Mouse (Mus musculus) gastrocnemius, adult 8-10 months (tissue): Measurements from ENCODE around the gene Tprn. TPM values are rescaled to one million over a fixed set of nuclear protein-coding genes. Genes with fewer than 3 reads are reported as not detected.

Experiments used
- DNase-seq, 2 experiments: peaks; one replicate each; pipeline ENCODE4 v3.0.0; 2022; ENCODE audit warnings: low spot score in 2 of 2
- total RNA-seq, 4 experiments: library from RNA; stranded (reverse); gene quantifications; 2 replicates each; pipeline ENCODE4 v1.2.4; 2022

Gene Tprn
- 1 to 10 TPM; 2.0 to 5.3 (median 2.6) TPM for total RNA-seq

- DNase-seq = peak; percentile 89 to 92
Measured at GRCm38 (mm10) chr2:25262291-25262767, at the start of gene Tprn. Gene Tprn (plus strand): TSS chr2:25262618.

GRCm38 (mm10) chr2:25213266-25213865, 49.1 kb upstream of the Tprn start:
- DNase-seq = no peak

- DNase-seq = no peak
Measured at GRCm38 (mm10) chr2:25214444-25214843, 48.0 kb upstream of the Tprn start, which contains the start of gene Stpg3. Gene Stpg3 (minus strand): TSS chr2:25214637.

GRCm38 (mm10) chr2:25217666-25218065, 44.8 kb upstream of the Tprn start:
- DNase-seq = no peak

DNA sequence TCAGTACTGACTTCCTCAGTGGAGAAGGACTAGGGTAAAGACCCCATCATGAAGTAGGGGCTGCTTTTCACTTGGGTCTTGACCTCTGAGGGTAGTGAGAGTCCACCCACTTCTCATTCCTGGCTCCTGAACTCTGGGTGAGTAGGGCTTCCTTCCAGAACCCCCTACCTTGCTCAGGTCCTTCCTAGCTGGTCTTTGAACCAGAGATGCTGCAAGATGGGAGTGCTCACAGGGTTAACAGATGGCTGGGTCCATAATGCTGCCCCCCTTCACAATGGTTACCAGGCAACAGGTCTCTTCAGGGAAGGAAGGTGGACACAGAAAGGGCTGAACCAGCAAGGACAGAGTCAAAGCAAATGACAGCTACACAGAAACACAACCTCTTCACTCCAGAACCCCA, 44.0 kb upstream of the Tprn start, which contains the start of gene Fam166a:
Gene Fam166a (plus strand): TSS at position 301 of the 400 bp plus-strand sequence.
- no peak for DNase-seq

- no peak for DNase-seq
Measured at GRCm38 (mm10) chr2:25221331-25221772, 41.1 kb upstream of the Tprn start.

- DNase-seq = peak; percentile 80 to 87
Measured at GRCm38 (mm10) chr2:25223681-25224491, 38.5 kb upstream of the Tprn start.

GRCm38 (mm10) chr2:25224492-25224765, 38.0 kb upstream of the Tprn start, which contains the start of gene Tubb4b:
Gene Tubb4b (minus strand): TSS chr2:25224702.
- no peak for DNase-seq

DNA sequence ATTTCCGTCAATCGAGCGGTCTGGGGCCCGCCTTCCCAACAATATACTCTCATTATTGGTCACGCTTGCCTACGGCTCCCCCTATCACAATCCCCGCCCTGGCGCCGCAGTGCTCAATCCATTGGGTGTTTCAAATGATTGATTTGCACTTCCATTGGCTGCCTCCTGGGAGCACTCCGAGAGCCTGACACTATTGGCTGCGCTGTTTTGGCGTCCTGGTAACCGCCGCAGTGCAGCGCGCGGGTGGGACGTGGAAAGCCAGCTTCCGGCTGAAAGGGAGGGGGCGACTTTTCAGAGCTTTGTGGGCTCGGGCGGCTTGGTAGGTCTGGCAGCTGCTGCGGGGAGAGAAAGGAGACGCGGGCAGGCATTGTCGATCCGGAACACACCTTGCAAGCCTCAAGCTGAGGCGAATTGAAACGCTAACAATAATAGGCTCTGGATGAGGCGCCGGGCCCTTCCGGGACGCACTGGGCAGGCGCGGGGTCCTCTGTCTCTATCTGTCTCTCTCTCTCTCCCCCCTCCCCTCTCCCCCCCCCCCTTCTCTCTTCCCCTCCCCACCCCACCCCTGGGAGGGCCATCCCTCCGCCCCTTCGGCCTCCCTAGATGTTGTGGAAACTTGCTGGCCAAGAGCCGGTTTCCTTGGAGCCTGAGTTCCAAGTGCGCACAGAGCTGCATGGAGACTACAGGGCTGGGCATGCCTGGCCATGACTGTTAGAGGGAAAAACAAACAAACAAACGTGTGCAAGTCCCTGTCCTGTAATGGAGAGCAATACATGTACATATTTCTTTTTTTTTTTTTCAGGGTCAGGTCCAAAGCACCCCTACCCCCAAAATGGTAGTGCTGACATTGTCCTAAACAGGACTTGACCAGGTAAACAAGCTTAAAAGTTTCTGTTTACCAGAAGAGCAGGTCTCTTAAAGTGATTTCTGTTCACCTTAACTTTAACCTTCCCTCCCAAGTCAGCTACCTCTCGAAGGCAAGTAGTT, 37.4 kb upstream of the Tprn start:
- peak; percentile 99 for DNase-seq

- DNase-seq = no peak
Measured at GRCm38 (mm10) chr2:25225811-25226379, 36.5 kb upstream of the Tprn start.

DNA sequence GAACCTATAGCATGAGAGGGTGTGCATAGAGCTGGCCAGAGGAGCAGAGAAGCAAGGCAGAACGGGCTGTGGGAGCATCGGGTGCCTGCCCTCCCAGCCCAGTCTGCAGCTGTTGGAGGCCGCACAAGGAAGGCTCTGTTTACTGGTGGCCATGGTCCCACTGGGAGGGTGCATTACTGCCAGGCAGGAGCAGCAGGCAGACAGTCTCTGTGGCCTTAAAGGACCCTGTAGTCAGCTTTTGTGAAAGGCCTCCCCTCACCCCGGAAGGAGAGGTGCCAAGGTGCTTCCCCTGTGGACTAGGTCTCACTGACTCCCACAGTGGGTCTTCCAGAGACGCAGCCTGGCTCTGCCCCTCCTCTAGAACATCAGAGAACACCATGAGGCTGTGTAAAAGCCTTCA, 35.6 kb upstream of the Tprn start:
- DNase-seq = peak; percentile 45 to 62

DNA sequence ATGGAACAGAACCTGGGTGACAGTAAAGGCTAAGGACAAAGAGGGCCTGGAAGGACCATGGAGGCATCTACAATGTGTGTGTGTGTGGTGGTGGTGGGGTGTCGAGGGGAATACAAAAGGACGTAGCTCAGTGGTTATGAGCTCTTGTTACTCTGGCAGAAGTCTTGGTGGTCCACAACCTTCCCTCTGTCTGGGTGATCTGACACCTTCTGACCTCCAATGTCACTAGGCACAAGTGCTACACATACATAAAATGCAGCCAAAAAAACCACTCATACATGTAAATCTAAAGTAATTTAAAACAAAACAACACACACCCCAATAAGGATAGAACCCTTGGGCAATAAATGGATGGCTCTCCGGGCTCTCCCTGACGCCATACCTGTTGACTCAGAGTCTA, 35.0 kb upstream of the Tprn start:
- DNase-seq = no peak

DNA sequence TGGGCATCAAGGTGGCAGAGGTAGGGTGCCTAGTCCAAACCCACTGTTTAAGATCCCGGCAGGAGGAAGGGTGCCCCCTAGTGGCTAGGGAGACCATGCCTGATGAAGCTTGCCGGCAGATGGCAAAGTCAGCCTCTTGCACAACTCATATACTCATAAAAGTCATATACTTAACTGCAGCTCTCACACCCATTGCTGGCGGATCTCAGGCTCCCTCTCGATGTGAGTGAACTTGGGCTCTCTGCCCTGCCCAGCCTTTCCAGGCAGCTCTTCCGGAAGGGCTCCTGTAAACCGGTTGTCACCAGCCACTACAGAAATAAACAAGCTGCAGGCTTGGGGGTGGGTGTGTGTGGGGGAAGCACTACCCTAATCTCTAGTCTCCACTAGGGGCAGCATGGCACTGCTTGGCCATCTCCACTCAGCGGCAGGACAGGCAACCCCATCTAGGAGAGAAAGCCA, 34.0 kb upstream of the Tprn start:
- DNase-seq = peak; percentile 80 to 87

- peak in 1 of 2 experiments; percentile 21 for DNase-seq
Measured at GRCm38 (mm10) chr2:25228995-25229530, 33.4 kb upstream of the Tprn start.

GRCm38 (mm10) chr2:25229582-25229981, 32.8 kb upstream of the Tprn start:
- no peak for DNase-seq

GRCm38 (mm10) chr2:25230581-25230980, 31.8 kb upstream of the Tprn start:
- DNase-seq = no peak

- DNase-seq = no peak
Measured at GRCm38 (mm10) chr2:25231038-25231437, 31.4 kb upstream of the Tprn start.

- DNase-seq = no peak
Measured at GRCm38 (mm10) chr2:25233421-25233820, 29.0 kb upstream of the Tprn start.

DNA sequence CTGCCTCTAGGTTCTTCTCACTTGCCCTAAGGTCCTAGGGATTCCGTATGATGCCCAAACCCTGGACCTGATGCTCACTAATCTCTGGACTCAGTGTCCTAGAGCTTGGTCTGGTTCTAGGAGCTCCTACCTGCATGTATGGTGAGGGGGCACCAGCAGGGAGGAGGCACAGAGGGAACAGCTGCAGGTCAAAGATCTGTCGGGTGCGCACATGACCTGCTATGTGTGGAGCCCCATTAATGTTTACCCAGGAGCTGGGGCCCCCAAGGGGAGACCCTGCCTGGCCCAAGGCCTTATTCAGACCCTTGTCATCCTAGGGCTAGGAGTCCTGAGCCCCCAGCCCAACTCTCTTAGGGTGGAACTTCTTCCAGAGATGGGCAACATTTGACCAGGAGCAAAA, 28.4 kb upstream of the Tprn start, which contains the start of gene Slc34a3:
Gene Slc34a3 (minus strand): TSS at position 315 of the 400 bp plus-strand sequence.
- DNase-seq = no peak

DNA sequence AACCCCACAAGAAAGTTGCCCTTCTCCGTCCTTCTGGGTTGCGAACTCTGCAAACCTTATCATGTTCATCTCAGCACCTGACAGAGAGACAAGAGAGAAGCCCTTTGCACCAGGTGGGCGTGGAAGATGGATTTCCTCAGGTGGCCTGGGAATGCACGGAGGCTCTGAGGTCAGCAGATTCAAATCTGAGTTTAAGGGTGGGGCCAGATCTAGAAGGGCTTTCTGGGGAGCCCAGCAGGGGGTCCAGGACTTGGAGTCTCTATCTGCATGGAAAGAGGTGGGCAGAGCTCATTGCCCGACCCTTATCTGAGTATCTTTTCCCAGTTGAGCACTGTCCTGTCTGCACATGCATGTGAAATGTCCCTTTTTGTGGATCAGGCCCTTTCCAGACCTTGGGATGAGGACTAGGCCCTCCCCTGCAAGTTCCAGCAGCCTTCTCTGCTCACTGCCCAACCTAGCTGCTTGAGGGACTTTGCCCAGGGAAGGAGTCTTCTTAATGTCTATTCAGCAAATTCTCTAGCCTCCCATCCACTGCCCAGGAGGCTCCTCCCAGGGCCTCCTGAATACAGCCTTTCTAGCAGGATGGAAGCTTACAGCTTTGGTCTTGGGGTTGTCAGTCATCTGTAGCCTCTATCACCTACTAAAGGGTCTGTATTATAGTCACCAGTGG, 27.7 kb upstream of the Tprn start:
- no peak for DNase-seq
